Mouse (Mus musculus) forebrain, embryonic 11.5 days (tissue): Measurements from ENCODE around the gene Tipin. TPM values are rescaled to one million over a fixed set of nuclear protein-coding genes. Genes with fewer than 3 reads are reported as not detected.
A peak's percentile ranks its signal among the peaks of the same experiment; 100 is the strongest.
"Not testable (repeated sequence)": the region's sequence is repeated elsewhere in the genome, so short reads cannot be mapped to it uniquely, and the experiment has no call there.

ENCODE experiments used
- ATAC-seq: fragments of 200-750 bp; cut with Nextera tagmentation; replicated peaks from 2 replicates; pipeline ENCODE4 v1.8.0; 2017; ENCODE audit warnings: moderate TSS enrichment; ENCODE audit not compliant: low FRiP score
- DNase-seq: peaks from one replicate; pipeline ENCODE4 v3.0.0-alpha.2; 2017; ENCODE audit warnings: low spot score
- H3K27ac ChIP-seq: fragments of 300-500 bp; sonication (generic); 2 replicates; pipeline ENCODE4 v1.5.1; 2014; ENCODE audit warnings: low read depth, low read length
- H3K27me3 ChIP-seq: fragments of 300-500 bp; sonication (generic); 2 replicates; pipeline ENCODE4 v1.6.1; 2014; ENCODE audit warnings: mild to moderate bottlenecking, low read length, mixed read lengths; ENCODE audit not compliant: control insufficient read depth, insufficient read depth
- H3K36me3 ChIP-seq: fragments of 300-500 bp; sonication (generic); 2 replicates; pipeline ENCODE4 v1.6.1; 2014; ENCODE audit warnings: mild to moderate bottlenecking, low read length, moderate library complexity, mixed read lengths; ENCODE audit not compliant: control insufficient read depth, insufficient read depth
- H3K4me1 ChIP-seq: fragments of 300-500 bp; sonication (generic); replicated peaks from 2 replicates; pipeline ENCODE4 v1.6.1; 2014; ENCODE audit warnings: low read length, mixed read lengths; ENCODE audit not compliant: control insufficient read depth, insufficient read depth
- H3K4me2 ChIP-seq: fragments of 300-500 bp; sonication (generic); 2 replicates; pipeline ENCODE4 v1.6.1; 2014; ENCODE audit warnings: low read depth, mild to moderate bottlenecking, low read length, moderate library complexity, mixed read lengths; ENCODE audit not compliant: severe bottlenecking
- H3K4me3 ChIP-seq: fragments of 300-500 bp; sonication (generic); 2 replicates; pipeline ENCODE4 v1.5.1; 2014; ENCODE audit warnings: low read depth, low read length
- H3K9ac ChIP-seq: fragments of 300-500 bp; sonication (generic); 2 replicates; pipeline ENCODE4 v1.6.1; 2014; ENCODE audit warnings: low read length
- H3K9me3 ChIP-seq: fragments of 300-500 bp; sonication (generic); 2 replicates; pipeline ENCODE4 v1.6.1; 2016; ENCODE audit warnings: low read length, mixed read lengths; ENCODE audit not compliant: control insufficient read depth
- WGBS: fragments of 180-500 bp; shearing (Covaris S2); extraction: QIAGEN DNeasy Blood & Tissue Kit; methylation state at CpG from one replicate; pipeline ENCODE4 v1.1.7; 2014; 5-methylcytosine and 5-hydroxymethylcytosine counted together
- polyA plus RNA-seq: library from polyadenylated mRNA; unstranded; fragments of >200 nt; fragmentation: Nextera tagmentation; extraction: Ambion mirVana; gene quantifications from 2 replicates; pipeline ENCODE4 v1.2.1, GENCODE M21; 2014

Tipin gene
- polyA plus RNA-seq, 1 experiment from 2014 or later = 300 TPM

GRCm38 (mm10) chr9:64274919-64275318, 6.5 kb upstream of the Tipin start:
- no peaks in the 10 kb centered on the region for H3K27me3 ChIP-seq
- WGBS = 77% methylated on average over 1 of the region's 1 CpGs
- H3K9me3 ChIP-seq = no peaks in the 10 kb centered on the region
- H3K4me1 ChIP-seq = no peaks in the 10 kb centered on the region
- H3K4me3 ChIP-seq = no peak overlapping the region
- no peak for DNase-seq
- ATAC-seq = no peak
- no peaks in the 10 kb centered on the region for H3K36me3 ChIP-seq
- no peak overlapping the region for H3K4me2 ChIP-seq
- H3K9ac ChIP-seq = no peak overlapping the region
- H3K27ac ChIP-seq = no peak overlapping the region

- WGBS = 70% methylated on average over 8 of the region's 8 CpGs
- Histone ChIP-seq H3K4me1 (no peaks in the 10 kb centered on the region; the same call in 1 of the 2 replicates), H3K27ac (no peak overlapping the region), H3K4me2 (no peak overlapping the region), H3K9me3 (no peaks in the 10 kb centered on the region), H3K27me3 (no peaks in the 10 kb centered on the region), H3K9ac (no peak overlapping the region), H3K36me3 (no peaks in the 10 kb centered on the region), H3K4me3 (no peak overlapping the region)
- DNase-seq (peak; percentile 77), ATAC-seq (no peak)
These were observed 3.7 kb upstream of the Tipin start for GRCm38 (mm10) chr9:64277706-64278105.

GRCm38 (mm10) chr9:64278665-64279310, 2.6 kb upstream of the Tipin start:
- WGBS = 95% methylated on average over 6 of the region's 6 CpGs

GRCm38 (mm10) chr9:64281781-64282178, 399 bp downstream of the Tipin start:
- H3K27me3 ChIP-seq = no peaks in the 10 kb centered on the region
- H3K4me3 ChIP-seq = peak overlapping the region; percentile 77
- ATAC-seq = peak; percentile 87
- H3K9me3 ChIP-seq = no peaks in the 10 kb centered on the region
- peak overlapping the region; percentile 62 for H3K4me2 ChIP-seq
- DNase-seq = no peak
- peak overlapping the region; percentile 82 for H3K27ac ChIP-seq
- peak overlapping the region; percentile 97 for H3K9ac ChIP-seq
- no peaks in the 10 kb centered on the region for H3K36me3 ChIP-seq
- H3K4me1 ChIP-seq = no peaks in the 10 kb centered on the region; the same call in 1 of the 2 replicates
- WGBS = under 1% methylated on average over 24 of the region's 24 CpGs

More at GRCm38 (mm10) chr9:64278665-64279310, 2.6 kb upstream of the Tipin start:
- Histone ChIP-seq H3K4me2 (no peak overlapping the region), H3K36me3 (no peaks in the 10 kb centered on the region), H3K4me3 (no peak overlapping the region), H3K4me1 (no peaks in the 10 kb centered on the region; the same call in 1 of the 2 replicates), H3K27me3 (no peaks in the 10 kb centered on the region), H3K9ac (no peak overlapping the region), H3K27ac (no peak overlapping the region), H3K9me3 (no peaks in the 10 kb centered on the region)
- DNase-seq = no peak
- no peak for ATAC-seq

- Histone ChIP-seq H3K27ac (no peak overlapping the region), H3K9me3 (no peaks in the 10 kb centered on the region)
These were observed 1.1 kb downstream of the Tipin start for GRCm38 (mm10) chr9:64282404-64282987.

GRCm38 (mm10) chr9:64303086-64303485, 21.7 kb downstream of the Tipin start:
- not testable (repeated sequence) for H3K9ac ChIP-seq, ATAC-seq, H3K4me2 ChIP-seq, H3K4me1 ChIP-seq, H3K4me3 ChIP-seq, DNase-seq, H3K27ac ChIP-seq, H3K9me3 ChIP-seq, H3K27me3 ChIP-seq
- 92% methylated on average over 4 of the region's 4 CpGs for WGBS
- peaks cover 13% of the 10 kb centered on the region for H3K36me3 ChIP-seq

More at GRCm38 (mm10) chr9:64282404-64282987, 1.1 kb downstream of the Tipin start:
- ATAC-seq (no peak), DNase-seq (no peak)
- H3K4me2 ChIP-seq = peak overlapping the region; percentile 62
- 76% methylated on average over 5 of the region's 5 CpGs for WGBS
- H3K27me3 ChIP-seq = no peaks in the 10 kb centered on the region
- H3K4me3 ChIP-seq = peak overlapping the region; percentile 77
- H3K9ac ChIP-seq = peak overlapping the region; percentile 97
- no peaks in the 10 kb centered on the region; the same call in 1 of the 2 replicates for H3K4me1 ChIP-seq
- H3K36me3 ChIP-seq = no peaks in the 10 kb centered on the region

- H3K4me1 ChIP-seq = no peaks in the 10 kb centered on the region
- H3K36me3 ChIP-seq = peaks cover 10% of the 10 kb centered on the region
- no peak overlapping the region for H3K9ac ChIP-seq
- H3K9me3 ChIP-seq = no peaks in the 10 kb centered on the region
- WGBS = 93% methylated on average over 6 of the region's 6 CpGs
- H3K4me3 ChIP-seq = no peak overlapping the region
- H3K27ac ChIP-seq = no peak overlapping the region
- no peak for ATAC-seq
- H3K27me3 ChIP-seq = no peaks in the 10 kb centered on the region
- no peak for DNase-seq
- no peak overlapping the region for H3K4me2 ChIP-seq
These were observed 25.3 kb downstream of the Tipin start for GRCm38 (mm10) chr9:64306476-64307312.

GRCm38 (mm10) chr9:64310996-64311785, 29.8 kb downstream of the Tipin start:
- no peak overlapping the region for H3K27ac ChIP-seq
- WGBS = 79% methylated on average over 16 of the region's 16 CpGs
- no peaks in the 10 kb centered on the region for H3K27me3 ChIP-seq
- H3K9me3 ChIP-seq = no peaks in the 10 kb centered on the region
- DNase-seq (no peak), ATAC-seq (no peak)
- H3K4me2 ChIP-seq = no peak overlapping the region
- H3K4me1 ChIP-seq = no peaks in the 10 kb centered on the region
- no peak overlapping the region for H3K4me3 ChIP-seq
- no peaks in the 10 kb centered on the region for H3K36me3 ChIP-seq
- H3K9ac ChIP-seq = no peak overlapping the region
